20 mouse cellular contexts compared by ENCODE assay signal in the genomic region with DNA sequence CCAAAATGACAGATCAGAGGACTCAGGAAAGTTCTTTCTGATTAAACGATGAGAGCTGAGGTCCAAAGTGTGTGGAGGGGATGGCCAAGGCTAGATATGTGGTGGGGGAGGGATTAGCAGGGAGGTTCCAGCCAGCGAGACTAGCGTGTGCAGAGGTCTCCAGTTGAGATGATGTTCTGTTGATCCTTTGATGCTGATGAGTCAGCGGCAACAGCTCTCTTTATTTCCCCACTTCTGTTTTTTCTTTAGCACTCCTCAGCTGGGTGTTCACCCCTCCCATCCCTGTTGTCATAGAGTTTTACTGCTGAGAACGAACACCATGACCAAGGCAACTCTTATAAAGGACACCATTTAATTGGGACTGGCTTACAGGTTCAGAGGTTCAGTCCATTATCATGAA. TPM values are rescaled to one million over a fixed set of nuclear protein-coding genes. Genes with fewer than 3 reads are reported as not detected.
DNase-seq lines count a peak whose midpoint lies in the region; ATAC-seq lines count a peak whose summit lies in the region.
"Had no signal": no experiment of that assay in that cellular context is flagged by ENCODE, and none has a peak within 500 bp of the region (broad histone marks: within the 10 kb centered on the region; RNA-seq: fewer than 3 reads in every experiment).

No protein-coding gene starts in this region.

- ATAC-seq in common myeloid progenitor, adult 5-6 weeks (replicated peaks; ENCODE audit: low read depth, poor library complexity, severe bottlenecking), result peak; percentile 72
- ATAC-seq in granulocyte monocyte progenitor cell, adult 5-6 weeks (replicated peaks; ENCODE audit: poor library complexity, severe bottlenecking), result peak; percentile 89
- peak; percentile 91 for ATAC-seq in megakaryocyte progenitor cell, adult 5-6 weeks (replicated peaks; ENCODE audit: poor library complexity)
- ATAC-seq: activated CD4-positive, CD25-positive, alpha-beta regulatory T cell, adult 4 months; forebrain, embryonic 14.5 days; forebrain, embryonic 16.5 days; Patski had no signal

- DNase-seq in heart, adult 9 months (ENCODE audit: low spot score in 2 of 2), result no peak
- DNase-seq in spleen, postnatal 36 days (ENCODE audit: low spot score in 2 of 2), result no peak
- no peak for DNase-seq in gastrocnemius, postnatal 10 days
- DNase-seq: adrenal gland, adult 8-10 months; adrenal gland, postnatal 14 days; adrenal gland, postnatal 36 days; cerebellum, adult 11-12 months; cerebellum, adult 2 months; cerebellum, adult 9-10 months; cerebellum, postnatal 10 days; cerebellum, postnatal 25 days; embryo, embryonic 11 days had no signal

RNA-seq across cellular contexts. Expression of gene Arhgap28, which starts 25.6 kb away (rescaled TPM):
- total RNA-seq in common myeloid progenitor, adult 5-6 weeks (2017), result 2.0 and 2.7 TPM in 2 replicates
- 0.90 and 2.1 TPM in 2 replicates for total RNA-seq in granulocyte monocyte progenitor cell, adult 5-6 weeks (2014; fragmentation: Nextera tagmentation)
- total RNA-seq in granulocyte monocyte progenitor cell, adult 5-6 weeks (2017), result 1.0 and 1.8 TPM in 2 replicates
- total RNA-seq in megakaryocyte progenitor cell, adult 5-6 weeks (2015), result 1.3 TPM in 2 replicates
- 1.1 and 1.2 TPM in 2 replicates for total RNA-seq in megakaryocyte progenitor cell, adult 5-6 weeks (2017)
- total RNA-seq in gastrocnemius, postnatal 10 days (2021), result 10 to 100 TPM in 1 of 2 experiments, 1 to 10 TPM in 1; 8.2 to 10.9 TPM
- total RNA-seq: MEL had no signal
